Mouse (Mus musculus) layer of hippocampus, postnatal 25 days (tissue): ENCODE results near the gene Rasgrp2. TPM values are rescaled to one million over a fixed set of nuclear protein-coding genes. Genes with fewer than 3 reads are reported as not detected.

Experiments
- DNase-seq, 2 experiments: peaks; one replicate each; pipeline ENCODE4 v3.0.0; 2022; ENCODE audit warnings: mixed read lengths in 2 of 2, low spot score in 1 of 2; ENCODE audit errors: extremely low spot score in 1 of 2
- total RNA-seq, 2 experiments: library from RNA; stranded (reverse); gene quantifications; 2 replicates each; pipeline ENCODE4 v1.2.3; 2021

Gene Rasgrp2
- total RNA-seq, 2 experiments from 2014 or later, result 29.3 to 29.8 TPM

- DNase-seq, result no peak
These were observed 17.9 kb upstream of the Rasgrp2 start for GRCm38 (mm10) chr19:6381238-6381637.

DNA sequence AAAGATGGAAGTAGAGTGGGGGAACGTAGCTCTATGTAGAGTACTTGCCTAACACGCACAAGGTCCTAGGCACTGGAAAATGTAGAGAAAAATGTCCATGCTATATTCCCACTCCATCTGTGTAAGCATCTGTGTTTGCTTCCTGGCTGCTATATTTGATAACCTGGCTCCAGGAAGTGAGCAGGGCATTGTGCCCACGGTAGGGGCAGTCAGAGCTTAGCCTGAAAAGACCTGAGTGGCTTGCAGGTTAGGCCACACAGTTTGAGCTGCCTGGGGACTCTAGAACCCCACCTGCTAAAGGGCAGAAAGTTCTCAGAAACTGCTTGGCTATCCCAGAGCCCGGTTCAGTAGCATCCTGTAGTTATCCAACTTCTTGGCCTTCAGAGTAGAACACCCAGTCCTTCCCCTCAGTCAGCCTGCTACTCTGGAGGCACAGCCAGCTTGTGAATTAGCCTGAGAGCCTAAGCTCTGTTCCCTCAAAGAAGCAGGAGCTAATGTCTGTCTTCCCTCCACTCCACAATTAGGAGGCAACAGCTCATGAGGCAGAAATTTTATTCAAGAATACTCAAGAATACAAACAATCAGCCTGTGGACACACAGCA lies 16.7 kb upstream of the Rasgrp2 start:
- no peak for DNase-seq

DNA sequence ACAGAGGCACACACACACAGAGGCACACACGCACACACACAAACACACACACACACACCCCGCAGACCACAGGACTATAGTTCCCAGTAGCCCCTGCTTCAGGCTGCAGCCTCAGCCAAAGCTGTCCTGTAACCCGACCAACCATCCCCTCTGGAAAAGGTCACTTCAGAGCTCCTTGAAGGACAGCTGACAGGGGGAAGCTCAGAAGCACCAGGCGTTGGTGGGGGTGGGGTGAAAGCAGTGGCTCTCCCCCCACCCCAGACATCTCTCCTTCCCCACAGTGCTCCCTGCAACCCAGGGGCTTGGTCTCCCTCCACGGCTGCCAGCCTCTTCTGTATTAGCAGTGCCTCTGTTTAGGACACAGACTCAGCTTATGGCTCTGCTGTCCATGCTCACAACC lies 15.7 kb upstream of the Rasgrp2 start:
- no peak for DNase-seq

- no peak for DNase-seq
These were observed 15.0 kb upstream of the Rasgrp2 start, which contains the start of gene Pygm for GRCm38 (mm10) chr19:6384128-6384527. Gene Pygm, plus strand, starts transcription at chr19:6384399.

GRCm38 (mm10) chr19:6384954-6385353 lies 14.2 kb upstream of the Rasgrp2 start:
- DNase-seq, result no peak

DNA sequence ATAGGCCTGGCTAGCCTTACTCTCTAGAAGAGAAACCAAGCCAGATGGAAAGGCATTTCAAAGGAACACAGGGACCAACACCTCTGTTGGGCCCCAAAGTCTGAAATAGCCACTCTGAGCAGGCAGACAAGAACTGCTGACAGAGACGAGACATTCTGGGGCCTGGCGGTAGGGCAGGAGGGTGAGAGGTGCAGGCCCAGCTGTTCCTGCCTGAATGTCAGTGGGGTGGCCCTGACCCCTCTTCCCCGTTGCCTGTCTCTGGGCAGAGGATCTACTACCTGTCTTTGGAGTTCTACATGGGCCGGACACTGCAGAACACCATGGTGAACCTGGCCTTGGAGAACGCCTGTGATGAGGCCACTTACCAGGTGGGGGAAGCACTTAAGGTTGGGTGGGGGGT lies 13.7 kb upstream of the Rasgrp2 start:
- DNase-seq, result no peak

DNA sequence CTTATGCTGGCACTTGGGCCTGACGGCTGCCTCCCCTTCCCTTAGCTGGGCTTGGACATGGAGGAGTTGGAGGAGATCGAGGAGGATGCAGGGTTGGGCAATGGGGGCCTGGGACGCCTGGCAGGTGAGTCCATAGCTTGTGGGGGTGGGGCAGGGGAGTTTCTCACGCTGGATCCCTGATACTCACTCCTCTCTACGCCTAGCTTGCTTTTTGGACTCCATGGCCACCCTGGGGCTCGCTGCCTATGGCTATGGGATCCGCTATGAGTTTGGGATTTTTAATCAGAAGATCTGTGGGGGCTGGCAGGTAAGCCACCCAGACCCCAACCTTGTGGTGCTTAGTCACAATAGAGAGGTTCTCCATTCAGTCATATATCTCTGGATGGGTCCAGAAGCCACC lies 13.3 kb upstream of the Rasgrp2 start:
- no peak for DNase-seq

DNA sequence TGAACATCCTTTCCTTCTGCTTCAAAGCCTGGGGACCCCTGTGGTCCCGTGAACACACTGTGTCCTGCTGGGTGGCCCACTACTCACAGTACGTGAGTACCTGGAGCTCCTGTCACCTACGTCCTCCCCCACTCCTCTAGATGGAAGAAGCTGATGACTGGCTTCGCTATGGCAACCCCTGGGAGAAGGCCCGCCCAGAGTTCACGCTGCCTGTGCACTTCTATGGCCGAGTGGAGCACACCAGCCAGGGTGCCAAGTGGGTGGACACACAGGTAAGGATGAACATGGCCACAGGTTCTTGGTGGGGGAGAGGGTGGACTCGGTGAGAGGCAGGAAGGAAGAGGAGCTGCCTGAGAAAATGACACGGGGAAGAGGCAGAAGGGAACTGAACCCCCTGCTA lies 12.9 kb upstream of the Rasgrp2 start:
- no peak for DNase-seq

DNA sequence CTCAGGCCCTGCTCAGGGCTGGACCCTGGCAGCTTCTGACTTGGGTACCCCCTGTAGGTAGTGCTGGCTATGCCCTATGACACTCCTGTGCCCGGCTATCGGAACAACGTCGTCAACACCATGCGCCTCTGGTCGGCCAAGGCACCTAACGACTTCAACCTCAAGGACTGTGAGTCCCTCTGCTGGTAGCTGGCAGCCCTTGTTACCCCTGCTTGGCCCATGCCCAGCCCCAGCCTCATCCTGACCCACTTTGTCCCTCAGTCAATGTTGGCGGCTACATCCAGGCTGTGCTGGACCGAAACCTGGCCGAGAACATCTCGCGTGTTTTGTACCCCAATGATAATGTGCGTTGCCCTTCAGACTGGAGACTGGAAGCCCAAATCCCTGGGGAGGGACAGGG lies 11.1 kb upstream of the Rasgrp2 start:
- no peak for DNase-seq

GRCm38 (mm10) chr19:6389803-6390202 lies 9.3 kb upstream of the Rasgrp2 start:
- DNase-seq, result no peak

DNA sequence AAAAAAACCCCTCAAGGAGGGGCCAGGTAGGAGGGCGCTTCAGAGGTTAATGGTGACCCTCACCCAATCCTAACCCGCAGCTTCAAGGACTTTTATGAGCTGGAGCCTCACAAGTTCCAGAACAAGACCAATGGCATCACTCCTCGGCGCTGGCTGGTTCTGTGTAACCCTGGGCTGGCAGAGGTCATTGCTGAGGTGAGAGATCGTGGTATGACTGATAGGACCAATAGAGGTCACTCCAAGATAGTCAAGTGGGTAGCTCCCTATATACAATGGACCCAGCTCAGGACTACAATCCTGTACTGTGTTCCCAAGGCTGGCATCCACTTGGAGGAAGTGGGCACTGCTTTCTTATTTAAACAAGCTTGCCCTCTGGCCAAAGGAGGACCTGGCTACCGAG lies 8.9 kb upstream of the Rasgrp2 start:
- DNase-seq, result no peak

- no peak for DNase-seq
These were observed 6.3 kb upstream of the Rasgrp2 start for GRCm38 (mm10) chr19:6392743-6393393.

DNA sequence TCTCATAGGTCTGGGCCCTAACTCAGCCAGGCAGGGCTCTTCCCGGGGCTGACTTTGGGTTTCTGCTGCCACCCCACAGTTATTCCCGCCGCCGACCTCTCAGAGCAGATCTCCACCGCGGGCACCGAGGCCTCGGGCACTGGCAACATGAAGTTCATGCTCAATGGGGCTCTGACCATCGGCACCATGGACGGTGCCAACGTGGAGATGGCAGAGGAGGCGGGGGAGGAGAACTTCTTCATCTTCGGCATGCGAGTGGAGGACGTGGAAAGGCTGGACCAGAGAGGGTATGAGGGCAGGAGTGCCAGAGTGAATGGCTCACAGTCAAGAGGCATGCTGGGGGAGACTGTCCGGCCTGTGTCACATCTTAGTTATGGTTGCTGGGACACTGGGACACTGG lies 5.5 kb upstream of the Rasgrp2 start:
- DNase-seq, result no peak

GRCm38 (mm10) chr19:6396237-6396636 lies 2.9 kb upstream of the Rasgrp2 start:
- DNase-seq, result no peak

GRCm38 (mm10) chr19:6397582-6398249 lies 1.4 kb upstream of the Rasgrp2 start:
- no peak for DNase-seq

DNA sequence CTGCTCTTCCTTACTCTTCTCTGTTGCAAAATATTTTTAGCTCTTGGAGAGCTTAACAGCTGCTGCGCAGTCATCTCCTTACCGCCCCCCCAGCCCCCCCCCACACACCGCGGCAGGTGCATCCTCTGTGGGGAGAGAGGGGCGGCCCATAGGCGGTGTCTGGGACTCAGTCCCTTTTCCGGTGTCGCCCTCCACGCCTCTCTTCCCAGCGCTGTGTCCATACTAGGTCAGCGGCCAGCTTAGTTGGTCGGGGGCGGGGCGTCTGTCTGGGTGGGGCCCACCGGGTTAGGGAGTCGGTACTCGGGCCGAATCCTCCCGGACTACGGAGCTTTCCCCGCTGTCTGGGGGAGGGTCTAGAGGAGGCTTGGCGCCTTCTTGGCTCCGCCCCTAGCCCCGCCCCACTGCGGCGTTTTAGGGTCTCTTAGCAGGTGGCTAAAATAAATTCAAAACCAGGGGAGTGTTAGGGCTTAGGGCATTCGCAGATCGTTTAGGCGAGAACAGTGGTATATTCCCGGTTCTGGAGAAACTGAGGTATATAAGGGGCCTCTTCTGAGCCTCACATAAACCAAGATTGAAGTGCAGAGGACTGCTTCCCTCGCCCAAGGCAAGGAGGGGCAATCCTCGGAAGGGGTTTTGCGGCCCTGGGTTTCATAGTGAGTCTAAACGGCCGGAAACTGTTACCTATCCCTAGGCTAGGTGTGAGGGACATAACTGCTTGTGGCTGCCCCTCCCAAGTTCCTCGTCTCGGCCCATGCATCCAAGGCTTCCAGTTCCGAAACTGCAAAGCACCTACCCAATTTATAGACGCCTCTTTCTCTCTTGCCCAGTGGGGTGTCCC lies 474 bp upstream of the Rasgrp2 start:
- DNase-seq, result no peak

DNA sequence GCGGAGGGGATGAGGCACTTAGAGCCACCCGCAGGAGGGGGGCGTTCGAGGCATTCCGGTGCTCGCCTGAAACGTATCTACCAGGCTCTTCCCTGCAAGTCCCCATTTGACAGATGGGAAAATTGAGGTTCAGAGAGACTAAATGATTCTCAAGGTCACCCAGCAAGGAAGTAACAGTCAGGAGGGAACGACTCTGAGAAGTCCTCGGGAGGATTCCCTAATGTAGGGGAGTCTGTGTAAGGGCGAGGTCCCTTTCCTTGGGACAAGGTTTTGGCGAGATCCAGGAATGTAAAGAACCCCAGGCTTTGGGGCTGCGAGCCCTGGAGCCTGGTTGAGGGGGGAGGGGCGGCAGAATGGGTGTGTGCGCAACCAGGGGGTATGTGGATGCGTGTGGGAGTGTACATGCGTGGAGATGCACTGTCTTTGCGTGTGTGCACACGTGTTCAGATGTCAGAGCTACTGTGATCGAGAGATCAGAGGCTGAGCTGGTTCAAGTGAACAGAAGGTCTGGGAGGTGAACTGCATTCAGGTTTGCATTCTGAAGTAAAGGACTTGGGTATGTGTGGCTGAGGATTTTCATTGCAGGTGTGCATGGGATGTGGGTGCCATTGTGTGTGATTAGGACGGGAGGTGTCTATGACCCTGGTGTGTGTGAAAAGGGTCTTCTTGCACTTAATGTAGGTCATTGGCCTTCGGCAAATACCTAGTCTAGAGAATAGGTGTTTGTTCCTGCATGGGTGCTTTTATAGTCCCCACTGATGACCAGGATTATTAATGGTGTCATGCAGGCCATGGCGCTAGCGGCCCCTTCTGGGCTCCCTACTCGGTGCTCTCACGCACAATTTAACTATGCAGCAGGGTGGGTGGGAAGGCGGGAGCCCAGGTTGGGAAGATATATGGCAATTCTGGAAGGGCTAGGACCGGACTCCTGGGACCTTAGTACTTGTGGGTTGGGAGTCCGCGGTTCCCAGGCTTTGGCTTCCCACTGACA lies 1.3 kb downstream of the Rasgrp2 start:
- DNase-seq, result no peak

DNA sequence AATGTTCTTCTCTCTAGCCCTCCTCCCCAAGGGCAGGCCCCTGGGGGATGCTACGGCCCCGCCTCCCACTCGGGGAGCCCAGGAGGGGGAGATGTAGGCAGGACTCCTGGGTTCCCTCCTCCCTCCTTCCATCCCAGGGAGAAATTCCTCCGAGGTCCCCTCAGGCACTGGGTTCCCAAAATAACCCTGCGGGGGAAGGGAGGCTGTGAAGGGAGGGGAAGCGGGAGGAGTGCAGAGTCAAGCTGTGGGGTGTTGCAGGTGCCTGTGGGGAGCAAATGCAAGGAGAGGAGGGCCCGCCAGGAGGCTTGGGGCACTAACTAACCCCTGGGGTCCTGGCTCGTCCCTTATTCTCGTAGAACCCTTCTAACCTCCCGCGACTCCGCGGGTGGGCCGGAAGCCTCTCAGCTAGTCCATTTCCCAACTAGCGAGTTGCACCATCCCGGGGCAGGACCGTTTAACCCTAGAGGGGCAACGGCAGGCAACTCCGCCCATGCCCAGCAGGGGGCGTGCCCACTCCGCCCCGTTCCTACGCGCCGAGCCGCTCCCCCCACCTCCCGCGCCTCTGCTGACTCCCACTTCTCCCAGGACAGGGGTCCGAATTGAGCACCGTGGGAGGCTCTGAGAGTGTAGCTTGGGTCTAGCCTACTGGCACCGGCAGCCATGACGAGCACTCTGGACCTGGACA lies 2.1 kb downstream of the Rasgrp2 start:
- DNase-seq, result peak; percentile 67 to 70

DNA sequence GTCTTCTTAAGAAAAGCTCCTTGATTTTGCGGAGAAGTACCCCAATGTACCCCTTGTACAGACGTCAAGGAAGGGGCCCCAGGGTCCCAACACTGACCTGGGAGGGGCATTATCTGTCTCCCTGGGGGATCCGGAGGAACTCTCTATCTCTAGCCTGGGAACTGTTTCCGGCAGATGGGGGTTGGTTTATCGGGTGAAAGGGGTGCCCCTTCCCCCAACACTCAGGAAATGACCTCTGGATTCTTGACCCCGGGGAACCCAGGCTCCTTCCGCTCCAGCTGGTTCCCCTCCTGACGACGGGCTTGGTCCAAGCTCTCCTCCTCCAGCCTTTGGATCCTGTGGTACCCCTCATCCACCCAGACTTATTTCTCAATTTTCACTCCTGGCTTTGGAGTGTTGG lies 2.8 kb downstream of the Rasgrp2 start:
- no peak for DNase-seq
